Mouse (Mus musculus) MEL (cell line): ENCODE results near the gene Hmx3. TPM values are rescaled to one million over a fixed set of nuclear protein-coding genes. Genes with fewer than 3 reads are reported as not detected.

Experiments used
- DNase-seq: peaks from one replicate; pipeline ENCODE4 v3.0.0; 2011; ENCODE audit warnings: low read depth, low spot score
- H3K27ac ChIP-seq: 2 replicates; pipeline ENCODE4 v1.5.1; 2012; ENCODE audit warnings: low read depth, mild to moderate bottlenecking, control low read depth, low read length, moderate library complexity; ENCODE audit not compliant: control insufficient read depth
- H3K27me3 ChIP-seq, 2 experiments: fragments of 150-350 bp in 1 of 2; sonication (generic) in 1 of 2; 2 replicates each; pipeline ENCODE4 v1.6.1; 2012; ENCODE audit warnings: low read length in 2 of 2, mild to moderate bottlenecking in 2 of 2, improper control_type of control experiment in 1 of 2, moderate library complexity in 1 of 2; ENCODE audit not compliant: insufficient read depth in 2 of 2, control insufficient read depth in 1 of 2
- H3K36me3 ChIP-seq, 2 experiments: 2 replicates each; pipeline ENCODE4 v1.6.1; 2012 to 2014; ENCODE audit warnings: low read length in 2 of 2, improper control_type of control experiment in 1 of 2, inconsistent platforms in 1 of 2, mild to moderate bottlenecking in 1 of 2; ENCODE audit not compliant: insufficient read depth in 2 of 2, control insufficient read depth in 1 of 2
- H3K4me1 ChIP-seq, 2 experiments: fragments of 150-350 bp in 1 of 2; sonication (generic) in 1 of 2; 2 replicates each; pipeline ENCODE4 v1.6.1; 2012; ENCODE audit warnings: low read length in 2 of 2, improper control_type of control experiment in 1 of 2, mild to moderate bottlenecking in 1 of 2; ENCODE audit not compliant: insufficient read depth in 2 of 2, control insufficient read depth in 1 of 2
- H3K4me3 ChIP-seq, 2 experiments: fragments of 150-350 bp in 1 of 2; sonication (generic) in 1 of 2; 2 replicates each; pipeline ENCODE4 v1.5.1; 2012; ENCODE audit warnings: low read depth in 2 of 2, low read length in 2 of 2, mild to moderate bottlenecking in 2 of 2, moderate library complexity in 2 of 2, control low read depth in 1 of 2, improper control_type of control experiment in 1 of 2; ENCODE audit not compliant: control insufficient read depth in 1 of 2, insufficient read depth in 1 of 2
- H3K79me2 ChIP-seq: 2 replicates; pipeline ENCODE4 v1.6.1; 2012; ENCODE audit warnings: mild to moderate bottlenecking, low read length, moderate library complexity; ENCODE audit not compliant: control insufficient read depth, poor library complexity, insufficient read depth
- H3K9ac ChIP-seq: 2 replicates; pipeline ENCODE4 v1.6.1; 2012; ENCODE audit warnings: low read depth, mild to moderate bottlenecking, control low read depth, low read length, moderate library complexity; ENCODE audit not compliant: control insufficient read depth, poor library complexity, severe bottlenecking
- H3K9me3 ChIP-seq: fragments of 150-350 bp; sonication (generic); replicated peaks from 2 replicates; pipeline ENCODE4 v1.6.1; 2012; ENCODE audit warnings: mild to moderate bottlenecking, low read length, improper control_type of control experiment, moderate library complexity; ENCODE audit not compliant: insufficient read depth
- E2F4 ChIP-seq: IDR thresholded peaks from 2 replicates; pipeline ENCODE4 v1.6.1; 2011; ENCODE audit warnings: low read depth, low read length, improper control_type of control experiment, borderline replicate concordance
- HCFC1 ChIP-seq: IDR thresholded peaks from 2 replicates; pipeline ENCODE4 v1.6.1; 2012; ENCODE audit warnings: low read depth, mild to moderate bottlenecking, inconsistent platforms, low read length, improper control_type of control experiment, moderate library complexity
- KAT2A ChIP-seq: conservative IDR thresholded peaks from 2 replicates; pipeline ENCODE4 v1.6.1; 2012; ENCODE audit warnings: low read depth, low read length, improper control_type of control experiment, inconsistent platforms
- MAFK ChIP-seq: IDR thresholded peaks from 2 replicates; pipeline ENCODE4 v1.6.1; 2011; ENCODE audit warnings: low read depth, mild to moderate bottlenecking, low read length, improper control_type of control experiment, borderline replicate concordance
- MEF2A ChIP-seq: IDR thresholded peaks from 2 replicates; pipeline ENCODE4 v1.6.1; 2014; ENCODE audit warnings: low read depth, mild to moderate bottlenecking, inconsistent platforms, low read length, improper control_type of control experiment; ENCODE audit not compliant: poor library complexity, insufficient replicate concordance, severe bottlenecking; ENCODE audit errors: extremely low read depth
- NRF1 ChIP-seq: IDR thresholded peaks from 2 replicates; pipeline ENCODE4 v1.6.1; 2014; ENCODE audit warnings: low read depth, mild to moderate bottlenecking, inconsistent platforms, low read length, improper control_type of control experiment, moderate library complexity; ENCODE audit not compliant: poor library complexity, insufficient read depth, severe bottlenecking
- POLR2A ChIP-seq, 2 experiments: IDR thresholded peaks; 2 replicates each; pipeline ENCODE4 v1.6.1; 2011 to 2012; ENCODE audit warnings: low read length in 2 of 2, mild to moderate bottlenecking in 2 of 2, control low read depth in 1 of 2, improper control_type of control experiment in 1 of 2, low read depth in 1 of 2, moderate library complexity in 1 of 2; ENCODE audit not compliant: control insufficient read depth in 1 of 2, insufficient read depth in 1 of 2, poor library complexity in 1 of 2
- POLR2AphosphoS5 ChIP-seq: IDR thresholded peaks from 2 replicates; pipeline ENCODE4 v1.6.1; 2012; ENCODE audit warnings: low read depth, borderline replicate concordance, mild to moderate bottlenecking, inconsistent platforms, low read length, moderate library complexity, mixed read lengths
- SIN3A ChIP-seq: IDR thresholded peaks from 2 replicates; pipeline ENCODE4 v1.6.1; 2012; ENCODE audit warnings: low read length, improper control_type of control experiment, inconsistent platforms
- SMC3 ChIP-seq: IDR thresholded peaks from 2 replicates; pipeline ENCODE4 v1.6.1; 2011; ENCODE audit warnings: low read depth, low read length, improper control_type of control experiment
- UBTF ChIP-seq: IDR thresholded peaks from 2 replicates; pipeline ENCODE4 v1.6.1; 2012; ENCODE audit warnings: low read depth, mild to moderate bottlenecking, inconsistent platforms, low read length, improper control_type of control experiment, moderate library complexity, borderline replicate concordance; ENCODE audit not compliant: insufficient read depth
- USF1 ChIP-seq: IDR thresholded peaks from 2 replicates; pipeline ENCODE4 v1.6.1; 2014; ENCODE audit warnings: low read depth, mild to moderate bottlenecking, inconsistent platforms, low read length, improper control_type of control experiment, moderate library complexity
- ZC3H11A ChIP-seq: IDR thresholded peaks from 2 replicates; pipeline ENCODE4 v1.6.1; 2012; ENCODE audit warnings: low read depth, mild to moderate bottlenecking, inconsistent platforms, low read length, improper control_type of control experiment
- ZKSCAN1 ChIP-seq: IDR thresholded peaks from 2 replicates; pipeline ENCODE4 v1.6.1; 2012; ENCODE audit warnings: low read depth, mild to moderate bottlenecking, inconsistent platforms, low read length, improper control_type of control experiment, moderate library complexity
- ZMIZ1 ChIP-seq: IDR thresholded peaks from 2 replicates; pipeline ENCODE4 v1.6.1; 2012; ENCODE audit warnings: low read depth, mild to moderate bottlenecking, inconsistent platforms, low read length, improper control_type of control experiment, moderate library complexity
- polyA plus RNA-seq, 2 experiments: library from polyadenylated mRNA; stranded (reverse) in 1 of 2; unstranded in 1 of 2; fragments of >175 nt in 1 of 2; fragments of >200 nt in 1 of 2; gene quantifications; 2 replicates each; pipeline versions ENCODE4 v1.2.1 to v1.2.4; 2012; ENCODE audit warnings: low replicate concordance in 2 of 2, low read depth in 1 of 2; ENCODE audit not compliant: insufficient read length in 2 of 2, insufficient read depth in 1 of 2, missing spikeins in 1 of 2
- total RNA-seq: library from RNA; depleted of rRNA; stranded (reverse); fragments of 300-350 nt; gene quantifications from 2 replicates; pipeline ENCODE4 v1.2.3, GENCODE M21; 2012; rRNA removed

Hmx3 gene
- total RNA-seq: not detected in 2 replicates
- not detected for polyA plus RNA-seq

DNA sequence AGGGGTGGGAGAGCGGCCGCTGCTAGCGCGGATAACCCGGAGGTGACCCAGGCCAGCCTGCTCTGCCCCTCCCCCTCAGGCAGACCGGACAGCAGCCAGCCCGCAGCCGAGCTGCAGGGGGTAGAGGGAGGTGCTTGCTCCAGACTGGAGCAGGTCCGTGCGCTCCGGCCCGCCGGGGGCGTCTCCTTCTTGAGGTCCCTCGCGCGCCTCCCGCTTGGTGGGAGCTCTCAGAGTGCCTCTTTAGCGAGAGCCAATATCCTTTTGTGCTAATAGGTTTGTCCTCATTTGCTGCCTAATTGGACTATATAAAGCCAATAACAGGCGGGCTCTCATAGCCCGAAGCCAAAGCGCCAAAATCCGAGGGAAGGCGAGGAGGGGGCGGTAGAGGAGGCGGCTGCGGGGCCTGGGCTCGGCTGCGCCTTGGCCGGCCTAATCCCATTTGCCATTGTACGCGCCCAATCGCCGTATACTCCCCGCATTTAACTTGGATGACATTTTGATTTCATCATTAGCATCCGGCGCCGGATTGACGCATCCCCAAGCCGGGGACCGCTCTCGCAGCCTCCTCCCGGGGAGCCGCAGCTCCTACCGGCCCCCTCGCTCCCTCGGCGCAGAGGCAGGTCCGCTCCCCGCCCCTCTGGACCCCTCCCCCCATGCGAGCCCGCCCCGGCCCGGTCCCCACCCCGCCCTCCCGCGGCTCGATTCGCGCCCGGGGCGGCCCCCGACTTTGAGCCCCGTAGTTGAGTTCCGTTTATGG, at the start of gene Hmx3:
TSS of gene Hmx3 (plus strand) at position 753 of the 757 bp plus-strand sequence.
- DNase-seq: no peak
- no peak for TF ChIP-seq ZC3H11A
- TF ChIP-seq, all 39 proteins: peak for 0
- no peaks in the 10 kb centered on the region for H3K4me1 ChIP-seq
- no peak within 1 kb of the TSS for H3K4me3 ChIP-seq
- H3K9ac ChIP-seq: no peak within 1 kb of the TSS
- H3K27ac ChIP-seq: no peak within 1 kb of the TSS
- H3K27me3 ChIP-seq: no peaks in the 10 kb centered on the region
- H3K9me3 ChIP-seq: no peaks in the 10 kb centered on the region
- H3K36me3 ChIP-seq: no peaks in the 10 kb centered on the region
- no peaks in the 10 kb centered on the region for H3K79me2 ChIP-seq

DNA sequence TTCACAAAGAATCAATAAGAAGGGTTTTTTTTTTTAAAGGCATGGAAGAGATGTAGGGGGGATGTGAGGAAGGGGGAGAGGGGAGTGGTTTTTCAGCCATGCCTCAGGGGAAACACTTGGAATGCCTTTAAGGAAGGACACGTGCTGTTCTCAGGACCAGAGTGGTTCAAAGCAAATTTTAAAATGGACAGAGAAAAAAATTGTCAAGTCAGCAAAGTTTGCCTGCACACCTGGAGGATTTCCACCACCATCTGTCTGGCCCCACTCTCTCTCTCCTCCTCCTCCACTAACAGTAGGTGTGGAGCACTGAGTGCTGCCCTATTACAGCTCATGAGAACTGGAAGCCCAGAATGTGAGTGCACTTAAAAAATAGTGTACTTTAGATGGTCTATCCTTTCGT, 38.9 kb upstream of the Hmx3 start:
- Histone ChIP-seq H3K4me3 (no peak overlapping the region), H3K36me3 (no peaks in the 10 kb centered on the region), H3K27ac (no peak overlapping the region), H3K9me3 (no peaks in the 10 kb centered on the region), H3K27me3 (no peaks in the 10 kb centered on the region), H3K79me2 (no peaks in the 10 kb centered on the region), H3K4me1 (no peaks in the 10 kb centered on the region), H3K9ac (no peak overlapping the region)
- TF ChIP-seq NRF1 (no peak), MEF2A (no peak), SMC3 (no peak), E2F4 (no peak), MAFK (no peak; the same call in 1 of the 2 replicates), USF1 (no peak), HCFC1 (no peak), SIN3A (no peak), ZKSCAN1 (no peak), POLR2AphosphoS5 (no peak), POLR2A (IDR thresholded peaks at IDR 0.05; ENCODE audit: control insufficient read depth in 1 of 2, insufficient read depth in 1 of 2, low read depth in 1 of 2, low read length in 2 of 2, poor library complexity in 1 of 2) (no peak), UBTF (no peak), ZMIZ1 (no peak), KAT2A (no peak)
- no peak for DNase-seq
